Mouse (Mus musculus): ENCODE data around the gene Smn1. TPM values are rescaled to one million over a fixed set of nuclear protein-coding genes. Genes with fewer than 3 reads are reported as not detected.

Smn1 gene
- 24.1 and 28.8 TPM in 2 replicates for polyA plus RNA-seq (2015; fragmentation: Nextera tagmentation; extraction: Ambion mirVana)

DNA sequence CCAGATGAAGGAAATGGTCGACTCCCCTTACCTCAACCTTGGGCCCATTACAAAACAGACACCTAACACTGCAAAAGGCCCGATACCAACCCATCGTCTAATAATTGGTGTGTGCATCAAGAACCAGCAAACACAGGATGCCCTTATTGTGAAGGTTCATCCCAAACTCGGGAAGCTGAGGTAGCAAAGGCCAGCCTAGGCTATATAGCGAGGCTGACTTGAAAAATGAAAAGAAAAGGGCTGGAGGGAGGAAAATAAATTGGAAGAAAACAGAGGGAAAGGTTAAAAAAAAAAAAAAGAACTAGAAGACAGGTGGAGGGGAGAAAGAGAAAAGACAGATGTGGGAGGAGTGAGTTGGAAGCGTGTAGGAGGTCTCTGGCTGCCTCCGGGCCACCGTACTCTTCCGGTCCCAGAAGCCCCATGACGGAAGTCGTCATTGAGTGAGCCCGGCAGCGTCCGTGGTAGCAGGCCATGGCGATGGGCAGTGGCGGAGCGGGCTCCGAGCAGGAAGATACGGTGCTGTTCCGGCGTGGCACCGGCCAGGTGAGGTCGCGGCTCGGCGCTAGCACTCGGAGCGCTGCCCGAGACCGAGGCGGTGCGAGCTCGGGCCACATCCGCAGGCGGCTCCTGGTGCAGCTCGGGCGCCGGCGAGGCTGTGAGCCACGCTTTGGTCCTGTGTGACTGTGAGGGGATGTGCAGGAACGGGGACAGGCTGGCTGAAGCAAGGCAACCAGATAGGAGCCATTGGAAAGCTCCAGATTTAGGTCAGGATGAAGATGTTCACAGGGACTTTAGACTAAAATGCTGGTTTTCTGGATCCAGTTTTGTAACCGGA, at the start of gene Smn1:
Gene Smn1, plus strand, starts transcription at position 430 of the 835 bp plus-strand sequence.
- WGBS, result 3% methylated on average over 42 of the region's 42 CpGs

DNA sequence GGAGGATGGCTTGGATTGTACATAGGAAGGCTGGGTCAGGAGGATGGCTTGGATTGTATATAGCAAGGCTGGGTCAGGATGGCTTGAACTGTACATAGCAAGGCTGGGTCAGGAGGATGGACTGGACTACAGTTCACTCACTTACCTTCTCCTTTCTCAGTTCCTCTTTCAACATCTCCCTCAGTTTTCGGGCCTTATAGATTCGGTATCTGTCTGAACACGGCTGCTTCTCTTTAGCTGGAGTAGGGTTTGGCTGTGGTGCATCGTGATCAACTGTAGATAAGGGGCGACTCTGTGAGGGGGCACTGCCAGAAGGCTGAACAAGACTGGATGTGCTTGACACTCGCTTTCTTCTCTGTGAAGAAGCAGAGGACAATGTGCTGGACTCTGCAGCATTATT, 25.8 kb upstream of the Smn1 start:
- no peak overlapping the region for H3K9ac ChIP-seq (ENCODE audit: low read length)
- H3K4me2 ChIP-seq (replicated peaks; ENCODE audit: low read depth), result no peak overlapping the region
- WGBS, result 83% methylated on average over 6 of the region's 6 CpGs
- ATAC-seq (ENCODE audit: low FRiP score, low TSS enrichment) (no peak), DNase-seq (ENCODE audit: low spot score) (no peak)
- no peak overlapping the region for H3K4me3 ChIP-seq (ENCODE audit: low read depth, low read length)
- no peak overlapping the region for H3K27ac ChIP-seq (replicated peaks)
- H3K27me3 ChIP-seq (ENCODE audit: control insufficient read depth, insufficient read depth, low read length), result no peaks in the 10 kb centered on the region
- H3K4me1 ChIP-seq (replicated peaks; ENCODE audit: control insufficient read depth, insufficient read depth), result peaks cover 2% of the 10 kb centered on the region; the same call in 1 of the 2 replicates
- no peaks in the 10 kb centered on the region for H3K9me3 ChIP-seq (ENCODE audit: control insufficient read depth, low read length)
- TF ChIP-seq EP300 (optimal IDR thresholded peaks at IDR 0.05) (no peak), CTCF (IDR thresholded peaks at IDR 0.05; ENCODE audit: low read depth) (no peak)
- peaks cover 10% of the 10 kb centered on the region; the same call in 1 of the 2 replicates for H3K36me3 ChIP-seq (ENCODE audit: control insufficient read depth, insufficient read depth, low read length)

More for the DNA sequence above, at the start of gene Smn1:
- Histone ChIP-seq H3K27ac (replicated peaks) (peak within 1 kb of the TSS; percentile 31; the same call in 1 of the 2 replicates), H3K4me1 (replicated peaks; ENCODE audit: control insufficient read depth, insufficient read depth) (no peaks in the 10 kb centered on the region), H3K4me3 (ENCODE audit: low read depth, low read length) (peak within 1 kb of the TSS; percentile 90), H3K27me3 (ENCODE audit: control insufficient read depth, insufficient read depth, low read length) (no peaks in the 10 kb centered on the region), H3K4me2 (replicated peaks; ENCODE audit: low read depth) (peak within 1 kb of the TSS; percentile 92), H3K9ac (ENCODE audit: low read length) (peak within 1 kb of the TSS; percentile 85), H3K9me3 (ENCODE audit: control insufficient read depth, low read length) (no peaks in the 10 kb centered on the region), H3K36me3 (ENCODE audit: control insufficient read depth, insufficient read depth, low read length) (peaks cover 6% of the 10 kb centered on the region)
- DNase-seq (ENCODE audit: low spot score) (peak; percentile 91), ATAC-seq (ENCODE audit: low FRiP score, low TSS enrichment) (peak; percentile 98)
- TF ChIP-seq EP300 (optimal IDR thresholded peaks at IDR 0.05) (no peak), CTCF (IDR thresholded peaks at IDR 0.05; ENCODE audit: low read depth) (no peak)

DNA sequence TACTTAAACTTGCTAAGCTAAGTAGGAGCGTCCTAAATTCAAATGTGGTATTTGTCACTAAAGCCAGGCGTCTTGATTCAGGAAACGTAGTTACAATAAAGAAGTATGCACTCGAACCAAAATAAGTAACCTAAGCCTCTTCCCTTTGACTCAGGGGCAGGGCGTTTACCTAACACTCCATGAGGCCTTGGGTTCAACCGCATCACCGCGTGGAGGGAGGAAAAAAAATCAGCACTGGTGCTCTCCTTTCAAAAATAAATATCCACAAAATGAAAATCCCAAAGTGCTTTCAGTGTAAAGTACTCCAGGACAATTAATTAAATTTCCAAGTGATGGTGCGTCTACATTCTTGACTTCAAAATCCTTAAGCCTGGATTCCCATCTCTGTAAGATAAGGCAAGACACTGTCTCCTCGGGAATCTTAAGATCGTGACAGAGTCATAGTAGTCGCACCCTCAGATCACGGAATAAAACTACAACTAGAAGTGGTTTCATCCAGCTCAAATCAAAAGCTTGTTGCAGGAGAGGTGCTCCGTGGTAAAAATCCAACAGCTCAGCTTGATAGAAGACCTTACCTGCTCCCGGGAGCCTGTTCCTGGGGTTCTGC, 21.5 kb upstream of the Smn1 start:
- Histone ChIP-seq H3K27me3 (ENCODE audit: control insufficient read depth, insufficient read depth, low read length) (no peaks in the 10 kb centered on the region), H3K9ac (ENCODE audit: low read length) (peak overlapping the region; percentile 92), H3K9me3 (ENCODE audit: control insufficient read depth, low read length) (no peaks in the 10 kb centered on the region), H3K4me3 (ENCODE audit: low read depth, low read length) (peak overlapping the region; percentile 98), H3K36me3 (ENCODE audit: control insufficient read depth, insufficient read depth, low read length) (no peaks in the 10 kb centered on the region; the same call in 1 of the 2 replicates), H3K4me2 (replicated peaks; ENCODE audit: low read depth) (peak overlapping the region; percentile 77), H3K4me1 (replicated peaks; ENCODE audit: control insufficient read depth, insufficient read depth) (peaks cover 2% of the 10 kb centered on the region; the same call in 1 of the 2 replicates), H3K27ac (replicated peaks) (peak overlapping the region; percentile 91)
- ATAC-seq (ENCODE audit: low FRiP score, low TSS enrichment) (no peak), DNase-seq (ENCODE audit: low spot score) (no peak)
- WGBS, result 3% methylated on average over 15 of the region's 15 CpGs
- no peak for TF ChIP-seq EP300 (optimal IDR thresholded peaks at IDR 0.05)
- TF ChIP-seq CTCF (IDR thresholded peaks at IDR 0.05; ENCODE audit: low read depth), result no peak

GRCm38 (mm10) chr13:100103748-100104254, 20.9 kb upstream of the Smn1 start, which contains the start of gene Bdp1:
Bdp1 (minus strand) TSS chr13:100104070.
- Histone ChIP-seq H3K36me3 (ENCODE audit: control insufficient read depth, insufficient read depth, low read length) (no peaks in the 10 kb centered on the region; the same call in 1 of the 2 replicates), H3K4me2 (replicated peaks; ENCODE audit: low read depth) (peak within 1 kb of the TSS; percentile 77), H3K9ac (ENCODE audit: low read length) (peak within 1 kb of the TSS; percentile 92), H3K9me3 (ENCODE audit: control insufficient read depth, low read length) (no peaks in the 10 kb centered on the region), H3K27ac (replicated peaks) (peak within 1 kb of the TSS; percentile 91), H3K4me1 (replicated peaks; ENCODE audit: control insufficient read depth, insufficient read depth) (peaks cover 2% of the 10 kb centered on the region; the same call in 1 of the 2 replicates), H3K27me3 (ENCODE audit: control insufficient read depth, insufficient read depth, low read length) (no peaks in the 10 kb centered on the region), H3K4me3 (ENCODE audit: low read depth, low read length) (peak within 1 kb of the TSS; percentile 98)
- DNase-seq (ENCODE audit: low spot score) (peak; percentile 95), ATAC-seq (ENCODE audit: low FRiP score, low TSS enrichment) (peak; percentile 87)
- WGBS, result under 1% methylated on average over 44 of the region's 44 CpGs
- TF ChIP-seq EP300 (optimal IDR thresholded peaks at IDR 0.05) (peak; percentile 7), CTCF (IDR thresholded peaks at IDR 0.05; ENCODE audit: low read depth) (no peak)

- Histone ChIP-seq H3K9me3 (ENCODE audit: control insufficient read depth, low read length) (no peaks in the 10 kb centered on the region), H3K4me1 (replicated peaks; ENCODE audit: control insufficient read depth, insufficient read depth) (no peaks in the 10 kb centered on the region), H3K4me3 (ENCODE audit: low read depth, low read length) (peak within 1 kb of the TSS; percentile 77), H3K36me3 (ENCODE audit: control insufficient read depth, insufficient read depth, low read length) (no peaks in the 10 kb centered on the region), H3K4me2 (replicated peaks; ENCODE audit: low read depth) (peak within 1 kb of the TSS; percentile 95), H3K27ac (replicated peaks) (peak within 1 kb of the TSS; percentile 35; the same call in 1 of the 2 replicates), H3K9ac (ENCODE audit: low read length) (peak within 1 kb of the TSS; percentile 72), H3K27me3 (ENCODE audit: control insufficient read depth, insufficient read depth, low read length) (no peaks in the 10 kb centered on the region)
- TF ChIP-seq EP300 (optimal IDR thresholded peaks at IDR 0.05) (no peak), CTCF (IDR thresholded peaks at IDR 0.05; ENCODE audit: low read depth) (peak; percentile 14; the same call in 1 of the 2 replicates)
- ATAC-seq (ENCODE audit: low FRiP score, low TSS enrichment), result peak; percentile 74
- 1% methylated on average over 73 of the region's 76 CpGs for WGBS
- peak; percentile 85 for DNase-seq (ENCODE audit: low spot score)
These were observed 16.8 kb upstream of the Smn1 start, which contains the start of gene Serf1 for GRCm38 (mm10) chr13:100107652-100108472. Serf1 (plus strand) TSS chr13:100108012.
